Mouse (Mus musculus): ENCODE measurements around the gene Brf1. TPM values are rescaled to one million over a fixed set of nuclear protein-coding genes. Genes with fewer than 3 reads are reported as not detected.

Brf1 gene
- total RNA-seq, 2 experiments from 2014 or later: 54.8 to 57.8 TPM

Small RNA genes lying within 50 kb of the gene (microRNA-seq; reads per million reads assigned to microRNA genes)
- 0.60 to 1.5 reads per million in 2 experiments for gene Mir6941

Other genes starting within 250 kb of the Brf1 start
- gene Pld4, start 240.0 kb downstream of the Brf1 start, total RNA-seq (2021): 1 to 10 TPM; 8.7 to 9.4 TPM
- 1 to 10 TPM; 2.8 to 2.9 TPM for gene Ahnak2, start 198.0 kb downstream of the Brf1 start, total RNA-seq (2021)
- 10 to 100 TPM; 12.3 to 12.4 TPM for gene Clba1, start 191.8 kb downstream of the Brf1 start, total RNA-seq (2021)
- gene Cdca4, start 171.3 kb downstream of the Brf1 start, total RNA-seq (2021): 1 to 10 TPM; 7.8 to 8.1 TPM
- gene Gpr132, start 132.5 kb downstream of the Brf1 start, total RNA-seq (2021): not detected
- 10 to 100 TPM; 43.8 to 45.6 TPM for gene Jag2, start 70.9 kb downstream of the Brf1 start, total RNA-seq (2021)
- gene Nudt14, start 58.6 kb downstream of the Brf1 start, total RNA-seq (2021): 10 to 100 TPM; 11.4 to 13.1 TPM
- 10 to 100 TPM; 55.4 to 56.3 TPM for gene Btbd6, start 24.2 kb downstream of the Brf1 start, total RNA-seq (2021)
- gene Pacs2, start 13.8 kb upstream of the Brf1 start, total RNA-seq (2021): 10 to 100 TPM; 87.3 to 88.1 TPM
- gene Tex22, start 73.8 kb upstream of the Brf1 start, total RNA-seq (2021): under 1 TPM; 0.27 to 0.46 TPM
- 10 to 100 TPM; 69.1 to 77.8 TPM for gene Mta1, start 97.6 kb upstream of the Brf1 start, total RNA-seq (2021)
- gene Crip2, start 139.5 kb upstream of the Brf1 start, total RNA-seq (2021): 10 to 100 TPM; 93.0 to 95.4 TPM
- gene Crip1, start 145.6 kb upstream of the Brf1 start, total RNA-seq (2021): 10 to 100 TPM in 1 of 2 experiments, 1 to 10 TPM in 1; 8.9 to 12.6 TPM
- 1 to 10 TPM in 1 of 2 experiments, under 1 TPM in 1; 0.82 to 1.5 TPM for gene Tedc1, start 155.7 kb upstream of the Brf1 start, total RNA-seq (2021)
- 10 to 100 TPM; 20.5 to 23.8 TPM for gene Tmem121, start 185.2 kb upstream of the Brf1 start, total RNA-seq (2021)

All from layer of hippocampus, postnatal 36 days (tissue).